Mouse (Mus musculus): ENCODE measurements around the gene Plcb4.

- no peak for TF ChIP-seq CTCF (IDR thresholded peaks at IDR 0.05)
- no peak for TF ChIP-seq EP300 (IDR thresholded peaks at IDR 0.05)
Observed at GRCm38 (mm10) chr2:135975978-135976377, 317.2 kb downstream of the Plcb4 start.

All from lung, postnatal 0 days (tissue).